Mouse (Mus musculus) CH12.LX (cell line): ENCODE results near the gene Actl11. TPM values are rescaled to one million over a fixed set of nuclear protein-coding genes. Genes with fewer than 3 reads are reported as not detected.

ENCODE experiments used
- DNase-seq: peaks from one replicate; pipeline ENCODE4 v3.0.0-alpha.2; 2013; ENCODE audit errors: extremely low read depth
- H3K27ac ChIP-seq: 2 replicates; pipeline ENCODE4 v1.5.1; 2012; ENCODE audit warnings: low read depth, mild to moderate bottlenecking, control low read depth, moderate library complexity; ENCODE audit not compliant: insufficient read depth
- H3K27me3 ChIP-seq: replicated peaks from 2 replicates; pipeline ENCODE3; 2012; ENCODE audit warnings: inconsistent platforms
- H3K36me3 ChIP-seq, 2 experiments: replicated peaks in 1 of 2; 2 replicates each; pipeline versions ENCODE3 to v1.6.1; 2012; ENCODE audit warnings: inconsistent platforms in 1 of 2, low read length in 1 of 2, mild to moderate bottlenecking in 1 of 2, mixed read lengths in 1 of 2, moderate library complexity in 1 of 2; ENCODE audit not compliant: control insufficient read depth in 1 of 2, insufficient read depth in 1 of 2
- H3K4me1 ChIP-seq, 2 experiments: 2 replicates each; pipeline ENCODE4 v1.6.1; 2012; ENCODE audit warnings: inconsistent platforms in 1 of 2, moderate library complexity in 1 of 2; ENCODE audit not compliant: insufficient read depth in 2 of 2, control insufficient read depth in 1 of 2
- H3K4me2 ChIP-seq: 2 replicates; pipeline ENCODE4 v1.6.1; 2012; ENCODE audit warnings: low read depth, mild to moderate bottlenecking, control low read depth; ENCODE audit not compliant: poor library complexity, insufficient read depth, severe bottlenecking
- H3K4me3 ChIP-seq, 3 experiments: fragments of 150-350 bp in 1 of 3; sonication (generic) in 1 of 3; replicated peaks in 1 of 3; 2 replicates each; pipeline versions ENCODE3 to v1.5.1; 2011 to 2012; ENCODE audit warnings: low read depth in 2 of 3, low read length in 2 of 3, mild to moderate bottlenecking in 2 of 3, moderate library complexity in 2 of 3, control low read depth in 1 of 3, improper control_type of control experiment in 1 of 3, inconsistent platforms in 1 of 3, mixed read lengths in 1 of 3; ENCODE audit not compliant: poor library complexity in 1 of 3
- H3K79me2 ChIP-seq: replicated peaks from 2 replicates; pipeline ENCODE4 v1.6.1; 2012; ENCODE audit warnings: mild to moderate bottlenecking, moderate library complexity; ENCODE audit not compliant: control insufficient read depth, poor library complexity, insufficient read depth, severe bottlenecking; ENCODE audit errors: extremely low read depth
- H3K9ac ChIP-seq: 2 replicates; pipeline ENCODE4 v1.6.1; 2012; ENCODE audit warnings: low read depth, mild to moderate bottlenecking, control low read depth, moderate library complexity; ENCODE audit not compliant: insufficient read depth
- H3K9me3 ChIP-seq: replicated peaks from 2 replicates; pipeline ENCODE3; 2012; ENCODE audit warnings: low read length, inconsistent platforms, mixed read lengths
- BHLHE40 ChIP-seq: IDR thresholded peaks from 2 replicates; pipeline ENCODE4 v1.6.1; 2011; ENCODE audit warnings: mild to moderate bottlenecking, low read depth, low read length, improper control_type of control experiment
- CHD1 ChIP-seq: IDR thresholded peaks from 2 replicates; pipeline ENCODE4 v1.6.1; 2012; ENCODE audit warnings: low read depth, low read length, improper control_type of control experiment, inconsistent platforms
- CHD2 ChIP-seq: IDR thresholded peaks from 2 replicates; pipeline ENCODE4 v1.6.1; 2011; ENCODE audit warnings: low read length, improper control_type of control experiment
- CTCF ChIP-seq, 2 experiments: IDR thresholded peaks in 1 of 2; conservative IDR thresholded peaks in 1 of 2; 2 replicates each; pipeline ENCODE4 v1.5.1; 2011 to 2012; ENCODE audit warnings: low read depth in 2 of 2, low read length in 2 of 2, improper control_type of control experiment in 1 of 2, inconsistent platforms in 1 of 2, mild to moderate bottlenecking in 1 of 2, moderate library complexity in 1 of 2
- E2F4 ChIP-seq: IDR thresholded peaks from 2 replicates; pipeline ENCODE4 v1.6.1; 2011; ENCODE audit warnings: low read depth, low read length, improper control_type of control experiment; ENCODE audit not compliant: insufficient replicate concordance
- ELF1 ChIP-seq: IDR thresholded peaks from 2 replicates; pipeline ENCODE4 v1.6.1; 2014; ENCODE audit warnings: low read depth, mild to moderate bottlenecking, inconsistent platforms, low read length, improper control_type of control experiment
- EP300 ChIP-seq: IDR thresholded peaks from 2 replicates; pipeline ENCODE4 v1.6.1; 2011; ENCODE audit warnings: low read length, improper control_type of control experiment
- ETS1 ChIP-seq: conservative IDR thresholded peaks from 2 replicates; pipeline ENCODE4 v1.6.1; 2012; ENCODE audit warnings: low read depth, mild to moderate bottlenecking, inconsistent platforms, low read length, improper control_type of control experiment, moderate library complexity
- GABPA ChIP-seq: IDR thresholded peaks from 2 replicates; pipeline ENCODE4 v1.6.1; 2012; ENCODE audit warnings: low read depth, low read length, improper control_type of control experiment, inconsistent platforms; ENCODE audit not compliant: insufficient replicate concordance
- HCFC1 ChIP-seq: IDR thresholded peaks from 2 replicates; pipeline ENCODE4 v1.6.1; 2012; ENCODE audit warnings: low read depth, mild to moderate bottlenecking, inconsistent platforms, low read length, improper control_type of control experiment
- IRF4 ChIP-seq: IDR thresholded peaks from 2 replicates; pipeline ENCODE4 v1.6.1; 2014; ENCODE audit warnings: low read depth, mild to moderate bottlenecking, inconsistent platforms, low read length, improper control_type of control experiment
- JUN ChIP-seq: IDR thresholded peaks from 2 replicates; pipeline ENCODE4 v1.6.1; 2011; ENCODE audit warnings: low read depth, mild to moderate bottlenecking, low read length, improper control_type of control experiment, moderate library complexity; ENCODE audit not compliant: insufficient read depth
- JUND ChIP-seq: conservative IDR thresholded peaks from 2 replicates; pipeline ENCODE4 v1.6.1; 2011; ENCODE audit warnings: low read depth, low read length, improper control_type of control experiment
- KAT2A ChIP-seq: IDR thresholded peaks from 2 replicates; pipeline ENCODE4 v1.6.1; 2012; ENCODE audit warnings: low read length, improper control_type of control experiment, inconsistent platforms; ENCODE audit not compliant: insufficient replicate concordance
- MAFK ChIP-seq: IDR thresholded peaks from 2 replicates; pipeline ENCODE4 v1.6.1; 2011; ENCODE audit warnings: low read length, improper control_type of control experiment; ENCODE audit not compliant: insufficient replicate concordance
- MAX ChIP-seq: IDR thresholded peaks from 2 replicates; pipeline ENCODE4 v1.6.1; 2011; ENCODE audit warnings: low read length, improper control_type of control experiment
- MAZ ChIP-seq: IDR thresholded peaks from 2 replicates; pipeline ENCODE4 v1.6.1; 2012; ENCODE audit warnings: low read depth, mild to moderate bottlenecking, inconsistent platforms, low read length, improper control_type of control experiment, moderate library complexity
- MEF2A ChIP-seq: IDR thresholded peaks from 2 replicates; pipeline ENCODE4 v1.6.1; 2014; ENCODE audit warnings: low read depth, mild to moderate bottlenecking, inconsistent platforms, low read length, improper control_type of control experiment, borderline replicate concordance
- MXI1 ChIP-seq: IDR thresholded peaks from 2 replicates; pipeline ENCODE4 v1.6.1; 2011; ENCODE audit warnings: mild to moderate bottlenecking, low read depth, low read length, improper control_type of control experiment
- MYC ChIP-seq: IDR thresholded peaks from 2 replicates; pipeline ENCODE4 v1.6.1; 2011; ENCODE audit warnings: low read depth, mild to moderate bottlenecking, improper control_type of control experiment, low read length
- NELFE ChIP-seq: IDR thresholded peaks from 2 replicates; pipeline ENCODE4 v1.6.1; 2011; ENCODE audit warnings: low read depth, low read length, improper control_type of control experiment
- NRF1 ChIP-seq: IDR thresholded peaks from 2 replicates; pipeline ENCODE4 v1.6.1; 2014; ENCODE audit warnings: low read depth, mild to moderate bottlenecking, inconsistent platforms, low read length, improper control_type of control experiment, moderate library complexity
- PAX5 ChIP-seq: IDR thresholded peaks from 2 replicates; pipeline ENCODE4 v1.6.1; 2012; ENCODE audit warnings: low read length, inconsistent platforms, mixed read lengths
- POLR2A ChIP-seq: IDR thresholded peaks from 2 replicates; pipeline ENCODE4 v1.6.1; 2011; ENCODE audit warnings: low read depth, mild to moderate bottlenecking, improper control_type of control experiment, low read length
- POLR2AphosphoS2 ChIP-seq: IDR thresholded peaks from 2 replicates; pipeline ENCODE4 v1.6.1; 2011; ENCODE audit warnings: low read depth, low read length, improper control_type of control experiment
- RAD21 ChIP-seq: IDR thresholded peaks from 2 replicates; pipeline ENCODE4 v1.6.1; 2011; ENCODE audit warnings: low read depth, mild to moderate bottlenecking, low read length, improper control_type of control experiment, moderate library complexity
- RCOR1 ChIP-seq: conservative IDR thresholded peaks from 2 replicates; pipeline ENCODE4 v1.6.1; 2012; ENCODE audit warnings: low read depth, mild to moderate bottlenecking, inconsistent platforms, low read length, improper control_type of control experiment
- SIN3A ChIP-seq: IDR thresholded peaks from 2 replicates; pipeline ENCODE4 v1.6.1; 2012; ENCODE audit warnings: low read length, improper control_type of control experiment, inconsistent platforms
- SMC3 ChIP-seq: IDR thresholded peaks from 2 replicates; pipeline ENCODE4 v1.6.1; 2011; ENCODE audit warnings: low read depth, low read length, improper control_type of control experiment
- TBP ChIP-seq: conservative IDR thresholded peaks from 2 replicates; pipeline ENCODE4 v1.6.1; 2011; ENCODE audit warnings: low read depth, low read length, improper control_type of control experiment
- TCF12 ChIP-seq: IDR thresholded peaks from 2 replicates; pipeline ENCODE4 v1.6.1; 2014; ENCODE audit warnings: low read depth, mild to moderate bottlenecking, inconsistent platforms, low read length, improper control_type of control experiment
- UBTF ChIP-seq: IDR thresholded peaks from 2 replicates; pipeline ENCODE4 v1.6.1; 2012; ENCODE audit warnings: low read depth, mild to moderate bottlenecking, inconsistent platforms, low read length, improper control_type of control experiment, moderate library complexity
- USF1 ChIP-seq: IDR thresholded peaks from 2 replicates; pipeline ENCODE4 v1.6.1; 2014; ENCODE audit warnings: low read depth, mild to moderate bottlenecking, inconsistent platforms, low read length, improper control_type of control experiment
- USF2 ChIP-seq: conservative IDR thresholded peaks from 2 replicates; pipeline ENCODE4 v1.6.1; 2011; ENCODE audit warnings: low read depth, low read length, improper control_type of control experiment
- ZC3H11A ChIP-seq: IDR thresholded peaks from 2 replicates; pipeline ENCODE4 v1.6.1; 2012; ENCODE audit warnings: low read depth, mild to moderate bottlenecking, inconsistent platforms, low read length, improper control_type of control experiment
- ZKSCAN1 ChIP-seq: IDR thresholded peaks from 2 replicates; pipeline ENCODE4 v1.6.1; 2012; ENCODE audit warnings: low read depth, inconsistent platforms, low read length, improper control_type of control experiment, borderline replicate concordance
- ZMIZ1 ChIP-seq: IDR thresholded peaks from 2 replicates; pipeline ENCODE4 v1.6.1; 2012; ENCODE audit warnings: low read depth, mild to moderate bottlenecking, inconsistent platforms, low read length, improper control_type of control experiment
- ZNF384 ChIP-seq: IDR thresholded peaks from 2 replicates; pipeline ENCODE4 v1.6.1; 2012; ENCODE audit warnings: low read depth, low read length, improper control_type of control experiment, inconsistent platforms
- dilution Hi-C: fragments of 300-500 bp; cut with MboI; formaldehyde crosslinking; loops from 2 replicates; pipeline ENCODE4 v1.14.3; 2020; ENCODE audit warnings: low sequenced_read_pairs; ENCODE audit not compliant: extremely low pct_unique_long_range_greater_than_20kb, extremely low pct_ligation_motif_present
- in situ Hi-C: fragments of 300-500 bp; cut with MboI; formaldehyde crosslinking; loops from 3 replicates; pipeline ENCODE4 v1.14.3; 2019; ENCODE audit warnings: low sequenced_read_pairs, low pct_ligation_motif_present, low pct_unique_long_range_greater_than_20kb, mixed read lengths
- polyA plus RNA-seq: library from polyadenylated mRNA; unstranded; fragments of >175 nt; gene quantifications from 2 replicates; pipeline ENCODE4 v1.2.1, GENCODE M21; 2012; ENCODE audit warnings: low read depth; ENCODE audit not compliant: insufficient read length
- total RNA-seq, 2 experiments: library from RNA; depleted of rRNA; stranded (reverse); fragments of 300-350 nt in 1 of 2; fragments of >200 nt in 1 of 2; gene quantifications; 2 replicates each; pipeline ENCODE4 v1.2.3; 2012 to 2014

Actl11 gene
- total and polyA plus RNA-seq, 3 experiments: not detected

DNA sequence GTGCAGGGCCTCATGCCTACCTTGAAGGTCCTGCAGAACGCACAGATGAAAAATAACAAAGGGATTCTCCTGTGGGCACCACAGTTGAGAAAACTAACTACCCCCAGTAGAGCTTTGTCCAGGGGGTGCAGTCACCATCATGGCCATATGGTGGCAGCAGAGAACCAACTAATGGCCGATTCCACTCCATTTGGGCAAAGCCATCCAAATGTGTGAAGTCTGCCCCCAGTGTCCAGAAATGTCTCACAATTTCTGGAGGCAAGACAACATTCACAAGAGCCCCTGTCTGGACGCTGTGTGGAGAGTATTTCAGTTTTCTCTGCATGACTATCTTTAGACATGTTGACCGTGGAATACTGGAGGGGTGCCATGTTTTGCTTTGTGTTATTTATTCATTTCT, 23.5 kb upstream of the Actl11 start:
- peaks cover 13% of the 10 kb centered on the region for H3K27me3 ChIP-seq
- H3K4me3 ChIP-seq: no peak overlapping the region
- H3K79me2 ChIP-seq: no peaks in the 10 kb centered on the region
- H3K4me2 ChIP-seq: no peak overlapping the region
- in situ Hi-C loops: no loop called here
- peaks cover 25 to 36% of the 10 kb centered on the region in 2 experiments for H3K36me3 ChIP-seq
- peak; percentile 54; the same call in 1 of the 2 replicates for TF ChIP-seq IRF4
- TF ChIP-seq MAZ: peak; percentile 66; the same call in 1 of the 2 replicates
- no peak for TF ChIP-seq ZNF384
- no peak for TF ChIP-seq CHD1
- no peak for TF ChIP-seq ZMIZ1
- TF ChIP-seq MAX: no peak
- no peak for TF ChIP-seq TBP
- TF ChIP-seq KAT2A: no peak
- no peak; the same call in 1 of the 2 replicates for TF ChIP-seq JUND
- TF ChIP-seq RCOR1: no peak
- TF ChIP-seq MXI1: no peak
- TF ChIP-seq HCFC1: no peak
- TF ChIP-seq E2F4: no peak
- TF ChIP-seq RAD21: peak; percentile 98
- no peak for TF ChIP-seq USF2
- TF ChIP-seq CHD2: no peak
- TF ChIP-seq ZKSCAN1: no peak
- TF ChIP-seq CTCF (conservative IDR thresholded peaks at IDR 0.05 in 1 of 2, IDR thresholded peaks at IDR 0.05 in 1 of 2; ENCODE audit: low read depth in 2 of 2, low read length in 2 of 2): peak; percentile 83 to 99
- no peak for TF ChIP-seq POLR2A
- TF ChIP-seq NRF1: no peak
- no peak for TF ChIP-seq JUN
- TF ChIP-seq GABPA: no peak
- no peak for TF ChIP-seq POLR2AphosphoS2
- 0 out of 2 replicates have a peak, but pooled peaks have one; percentile 57 for TF ChIP-seq MYC
- TF ChIP-seq ELF1: no peak
- TF ChIP-seq BHLHE40: no peak
- TF ChIP-seq USF1: no peak
- TF ChIP-seq MAFK: no peak
- TF ChIP-seq TCF12: 0 out of 2 replicates have a peak, but pooled peaks have one; percentile 51
- no peak for TF ChIP-seq PAX5
- TF ChIP-seq ZC3H11A: peak; percentile 71
- TF ChIP-seq MEF2A: no peak; the same call in 1 of the 2 replicates
- no peak for TF ChIP-seq UBTF
- peak; percentile 53; the same call in 1 of the 2 replicates for TF ChIP-seq SIN3A
- TF ChIP-seq ETS1: no peak
- peak; percentile 90 for TF ChIP-seq SMC3
- TF ChIP-seq EP300: no peak
- TF ChIP-seq NELFE: peak; percentile 66; the same call in 1 of the 2 replicates
- H3K9me3 ChIP-seq: no peaks in the 10 kb centered on the region
- peak; percentile 86 for DNase-seq
- no peak overlapping the region for H3K27ac ChIP-seq
- H3K9ac ChIP-seq: no peak overlapping the region
- H3K4me1 ChIP-seq: peaks cover 8 to 26% of the 10 kb centered on the region in 2 experiments; a peak in 3 of 4 replicates
- dilution Hi-C loops: no loop called here
